In the genomic region with DNA sequence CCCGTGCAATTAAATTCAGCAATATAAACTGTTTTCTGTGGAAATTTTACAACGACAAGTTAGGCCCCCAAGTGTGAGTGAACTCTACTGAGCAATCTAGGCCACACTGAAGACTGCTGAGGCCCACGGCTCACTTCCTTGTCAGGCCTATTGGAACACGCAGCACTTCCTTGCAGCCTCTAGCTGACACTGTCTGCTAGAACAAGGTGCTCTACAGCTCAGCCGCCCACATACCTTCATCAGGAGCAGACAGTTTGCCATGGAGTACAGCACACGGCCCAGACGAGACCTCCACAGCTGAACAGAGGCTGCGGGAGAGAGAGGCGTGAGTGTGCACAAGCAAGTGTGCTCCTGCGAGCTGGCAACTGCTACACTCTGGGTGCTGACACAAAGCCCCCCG, we compare ENCODE assay signal across 11 mouse cellular contexts. TPM values are rescaled to one million over a fixed set of nuclear protein-coding genes. Genes with fewer than 3 reads are reported as not detected.
DNase-seq lines count a peak whose midpoint lies in the region; TF ChIP-seq lines count a peak whose summit lies in the region.
"Had no signal": no experiment of that assay in that cellular context is flagged by ENCODE, and none has a peak within 500 bp of the region (broad histone marks: within the 10 kb centered on the region; RNA-seq: fewer than 3 reads in every experiment).

No protein-coding gene starts in this region.

- no peak overlapping the region for H3K4me3 ChIP-seq in heart, adult 2 months
- H3K4me3 ChIP-seq: heart, embryonic 13.5 days; liver, embryonic 12.5 days had no signal

- H3K9ac ChIP-seq in heart, adult 2 months (ENCODE audit: low read depth, low read length) = no peak overlapping the region
- H3K9ac ChIP-seq: liver, embryonic 12.5 days had no signal

- peak overlapping the region; percentile 10; the same call in 1 of the 2 replicates for H3K27ac ChIP-seq in heart, adult 2 months
- H3K27ac ChIP-seq: liver, embryonic 12.5 days; stomach, postnatal 0 days had no signal

- H3K79me2 ChIP-seq in heart, adult 2 months (replicated peaks; ENCODE audit: control insufficient read depth, insufficient read depth, low read length) = no peaks in the 10 kb centered on the region

- TF ChIP-seq EP300 in heart, adult 2 months (IDR thresholded peaks at IDR 0.05; ENCODE audit: insufficient read depth, low read depth, low read length) = no peak

- intact Hi-C loops in heart, adult 2 months (cut with DNase I) = loop anchor here (5.0 to 10.0 kb wide), 2 partner anchors 131 to 433 kb away; no protein-coding TSS in a partner anchor
- intact Hi-C loops in heart, postnatal 25 days (cut with DNase I) = loop anchor here (5.0 to 10.0 kb wide), 2 partner anchors 131 to 433 kb away; no protein-coding TSS in a partner anchor
- intact Hi-C loops in left cerebral cortex, postnatal 36 days (cut with DNase I) = loop anchor here (5.0 to 10.0 kb wide), 2 partner anchors 51 to 433 kb away; partner anchors contain the start of genes Eipr1 and Trappc12

- H3K36me3 ChIP-seq in heart, adult 2 months (ENCODE audit: control insufficient read depth, insufficient read depth, low read length) = no peaks in the 10 kb centered on the region

- 88% methylated on average over 11 of the region's 11 CpGs for WGBS in heart, adult 2 months

- no peak for TF ChIP-seq CTCF in heart, adult 2 months (IDR thresholded peaks at IDR 0.05)

- no peak for DNase-seq in heart, adult 2 months
- DNase-seq in heart, postnatal 25 days (ENCODE audit: low spot score) = no peak
- DNase-seq in thymus, postnatal 14 days = peak; percentile 18
- no peak for DNase-seq in thymus, adult 18-20 months
- peak; percentile 42 to 52 for DNase-seq in left cerebral cortex, postnatal 36 days (ENCODE audit: low spot score in 2 of 2)
- DNase-seq in embryo, embryonic 10 days (ENCODE audit: low spot score) = no peak
- DNase-seq in cerebellum, adult 18-20 months = no peak
- DNase-seq in heart, adult 9 months (ENCODE audit: low spot score in 2 of 2) = no peak

- H3K4me1 ChIP-seq in heart, adult 2 months (ENCODE audit: control insufficient read depth, insufficient read depth, low read length) = no peaks in the 10 kb centered on the region; the same call in 1 of the 2 replicates

- H3K27me3 ChIP-seq in heart, adult 2 months (ENCODE audit: control insufficient read depth, insufficient read depth, low read length) = no peaks in the 10 kb centered on the region
- H3K27me3 ChIP-seq: liver, embryonic 12.5 days had no signal

- TF ChIP-seq POLR2A in heart, adult 2 months (IDR thresholded peaks at IDR 0.05; ENCODE audit: insufficient read depth, low read depth, low read length) = no peak

RNA-seq across cellular contexts. Expression of gene Adi1, which starts 26.3 kb away (rescaled TPM):
- 10 to 100 TPM; 51.5 to 52.0 TPM for total RNA-seq in heart, adult 2 months (2021)
- polyA plus RNA-seq in heart, adult 2 months (2012; rRNA removed) = 27.8 and 45.7 TPM in 2 replicates
- 10 to 100 TPM; 41.0 to 43.8 TPM for total RNA-seq in heart, postnatal 25 days (2021)
- 10 to 100 TPM; 32.0 to 36.8 TPM for total RNA-seq in left cerebral cortex, postnatal 36 days (2021)

RNA-seq across cellular contexts. Expression of gene Trappc12, which starts 49.0 kb away (rescaled TPM):
- total RNA-seq in heart, adult 2 months (2021) = 10 to 100 TPM; 19.7 to 21.3 TPM
- 20.9 and 26.9 TPM in 2 replicates for polyA plus RNA-seq in heart, adult 2 months (2012; rRNA removed)
- total RNA-seq in heart, postnatal 25 days (2021) = 10 to 100 TPM; 19.4 to 21.5 TPM
- 10 to 100 TPM; 61.3 to 62.7 TPM for total RNA-seq in left cerebral cortex, postnatal 36 days (2021)

RNA-seq across cellular contexts. Expression of gene Eipr1, which starts 50.3 kb away (rescaled TPM):
- 1 to 10 TPM; 8.6 to 8.7 TPM for total RNA-seq in heart, adult 2 months (2021)
- 13.5 and 21.8 TPM in 2 replicates for polyA plus RNA-seq in heart, adult 2 months (2012; rRNA removed)
- total RNA-seq in heart, postnatal 25 days (2021) = 1 to 10 TPM; 8.5 to 9.4 TPM
- total RNA-seq in left cerebral cortex, postnatal 36 days (2021) = 10 to 100 TPM; 63.9 to 65.5 TPM

RNA-seq across cellular contexts. Expression of gene Rnaseh1, which starts 51.9 kb away (rescaled TPM):
- 1 to 10 TPM; 6.9 to 8.4 TPM for total RNA-seq in heart, adult 2 months (2021)
- polyA plus RNA-seq in heart, adult 2 months (2012; rRNA removed) = 7.0 and 7.7 TPM in 2 replicates
- total RNA-seq in heart, postnatal 25 days (2021) = 1 to 10 TPM; 7.1 to 8.2 TPM
- 10 to 100 TPM; 13.4 to 15.2 TPM for total RNA-seq in left cerebral cortex, postnatal 36 days (2021)

Comparison
In these comparisons a context has a peak if more than half of its experiments do, and no peak if none do; other contexts are left out.
1. DNase-seq: peak in thymus, postnatal 14 days (single experiment) and left cerebral cortex, postnatal 36 days (2 of 2); none in heart, adult 2 months (0 of 2), heart, postnatal 25 days (single experiment), thymus, adult 18-20 months (0 of 2), embryo, embryonic 10 days (single experiment), cerebellum, adult 18-20 months (0 of 2) and heart, adult 9 months (0 of 2).
2. RNA of gene Eipr1, which starts 50.3 kb away (total RNA-seq): 63.9 to 65.5 TPM in left cerebral cortex, postnatal 36 days; 8.5 to 9.4 TPM in heart, postnatal 25 days and 8.6 to 8.7 TPM in heart, adult 2 months; every median in the first group is over 4 times any median in the second.